Mouse (Mus musculus) C2C12 (cell line): ENCODE measurements at regions not wholly inside any gene's neighbourhood (a gene's known extent, or its start where the extent isn't known, plus 50 kb on each side); places are given as distances from the start of the nearest gene placed in this dataset.
"Not testable (repeated sequence)": the region's sequence is repeated elsewhere in the genome, so short reads cannot be mapped to it uniquely, and the experiment has no call there.

Source experiments
- H3K27me3 ChIP-seq: one replicate; pipeline ENCODE4 v1.6.1; 2011; ENCODE audit not compliant: control insufficient read depth, insufficient read depth, insufficient read length
- H3K36me3 ChIP-seq: one replicate; pipeline ENCODE4 v1.6.1; 2011; ENCODE audit not compliant: control insufficient read depth, insufficient read depth
- H3K4me3 ChIP-seq: one replicate; pipeline ENCODE4 v1.5.1; 2011; ENCODE audit warnings: mild to moderate bottlenecking, control low read depth; ENCODE audit not compliant: poor library complexity, insufficient read depth, severe bottlenecking
- H3K79me2 ChIP-seq: one replicate; pipeline ENCODE4 v1.6.1; 2011; ENCODE audit not compliant: control insufficient read depth, insufficient read depth
- H3K79me3 ChIP-seq: one replicate; pipeline ENCODE4 v1.6.1; 2011; ENCODE audit warnings: low read depth, control low read depth
- H3ac ChIP-seq: one replicate; pipeline ENCODE3; 2011; ENCODE audit warnings: low read depth; ENCODE audit not compliant: control insufficient read depth, insufficient read length
- CEBPB ChIP-seq: IDR thresholded peaks from one replicate; pipeline ENCODE4 v1.6.1; 2011; ENCODE audit warnings: low read depth, mild to moderate bottlenecking, control low read depth, moderate library complexity
- CTCF ChIP-seq: IDR thresholded peaks from one replicate; pipeline ENCODE4 v1.5.1; 2011; ENCODE audit not compliant: control insufficient read depth, insufficient read depth, insufficient read length
- FOSL1 ChIP-seq: IDR thresholded peaks from one replicate; pipeline ENCODE4 v1.8.0; 2011; ENCODE audit warnings: mild to moderate bottlenecking, low read length; ENCODE audit not compliant: poor library complexity, insufficient read depth, severe bottlenecking
- MAX ChIP-seq: IDR thresholded peaks from one replicate; pipeline ENCODE4 v1.6.1; 2011; ENCODE audit warnings: mild to moderate bottlenecking, control low read depth
- MYOD1 ChIP-seq: IDR thresholded peaks from one replicate; pipeline ENCODE4 v1.6.1; 2011; ENCODE audit warnings: low read depth; ENCODE audit not compliant: control insufficient read depth, insufficient read length
- MYOG ChIP-seq: IDR thresholded peaks from one replicate; pipeline ENCODE4 v1.6.1; 2011; ENCODE audit not compliant: control insufficient read depth, insufficient read length; ENCODE audit errors: extremely low read depth
- USF1 ChIP-seq: IDR thresholded peaks from one replicate; pipeline ENCODE4 v1.6.1; 2011; ENCODE audit warnings: low read depth, mild to moderate bottlenecking, control low read depth, moderate library complexity

- TF ChIP-seq FOSL1, result peak; percentile 92
- TF ChIP-seq MAX, result peak; percentile 75
- TF ChIP-seq MYOG, result no peak
- no peak for TF ChIP-seq USF1
- TF ChIP-seq CTCF, result no peak
- TF ChIP-seq MYOD1, result peak; percentile 60
- TF ChIP-seq CEBPB, result peak; percentile 92
- Histone ChIP-seq H3K27me3 (no peaks in the 10 kb centered on the region), H3K36me3 (no peaks in the 10 kb centered on the region), H3ac (no peak overlapping the region), H3K79me2 (no peaks in the 10 kb centered on the region), H3K79me3 (no peaks in the 10 kb centered on the region), H3K4me3 (no peak overlapping the region)
Observed at GRCm38 (mm10) chr17:29434074-29434944, 56.2 kb upstream of the Pim1 start.

GRCm38 (mm10) chr17:29435345-29436006 lies 55.1 kb upstream of the Pim1 start:
- Histone ChIP-seq H3K79me2 (no peaks in the 10 kb centered on the region), H3K4me3 (no peak overlapping the region), H3ac (no peak overlapping the region), H3K27me3 (no peaks in the 10 kb centered on the region), H3K36me3 (no peaks in the 10 kb centered on the region), H3K79me3 (no peaks in the 10 kb centered on the region)
- TF ChIP-seq MYOD1 (no peak), FOSL1 (no peak), CEBPB (no peak), USF1 (no peak), MYOG (no peak), MAX (no peak), CTCF (no peak)

DNA sequence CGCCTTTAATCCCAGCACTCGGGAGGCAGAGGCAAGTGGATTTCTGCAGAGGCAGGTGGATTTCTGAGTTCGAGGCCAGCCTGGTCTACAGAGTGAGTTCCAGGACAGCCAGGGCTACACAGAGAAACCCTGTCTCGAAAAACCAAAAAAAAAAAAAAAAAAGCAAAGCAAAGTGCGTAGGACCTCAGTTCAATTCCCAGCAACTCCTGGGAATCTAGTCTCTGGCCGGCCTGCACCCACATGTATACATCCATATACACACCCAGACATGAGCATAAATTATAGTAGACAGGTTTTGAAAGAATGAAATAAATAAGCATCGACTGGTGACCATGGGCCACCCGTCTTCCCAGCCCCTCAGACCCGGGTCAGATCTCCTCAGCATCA lies 54.1 kb upstream of the Pim1 start:
- not testable (repeated sequence) for H3K79me3 ChIP-seq, H3K27me3 ChIP-seq, H3K79me2 ChIP-seq, H3K4me3 ChIP-seq, H3K36me3 ChIP-seq
- H3ac ChIP-seq, result peak overlapping the region; percentile 28

DNA sequence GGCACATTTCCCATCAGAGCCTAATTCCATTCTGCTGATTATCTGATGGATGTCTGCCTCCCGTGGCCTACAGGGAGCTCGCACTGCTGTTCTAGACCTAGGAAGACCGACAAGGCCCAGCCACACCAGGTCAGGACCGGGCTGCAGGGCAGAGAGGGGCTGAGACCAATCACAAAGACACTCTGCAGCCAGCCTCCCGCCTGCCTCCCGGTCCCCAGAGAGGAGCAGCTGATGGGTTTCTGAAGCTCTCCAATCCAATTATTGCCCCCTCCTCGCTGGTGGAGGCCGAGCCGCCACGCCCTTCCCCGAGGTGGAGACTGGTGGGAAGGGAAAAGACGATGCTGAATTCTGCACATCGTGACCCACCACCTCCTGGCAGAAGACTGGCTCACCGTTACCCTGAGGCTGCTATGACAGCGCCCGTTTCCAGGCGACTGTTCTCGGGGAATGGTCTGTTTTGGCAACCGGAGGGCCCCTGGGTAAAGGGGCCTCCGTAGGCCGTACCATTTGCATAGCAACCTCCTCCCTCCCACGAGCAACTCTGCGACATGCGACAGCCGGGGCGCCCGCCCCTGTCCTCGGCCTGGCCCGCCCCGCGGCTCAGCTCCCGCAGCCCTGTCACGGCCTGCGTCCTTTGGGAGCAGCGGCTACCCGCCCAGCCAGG lies 53.5 kb upstream of the Pim1 start:
- Histone ChIP-seq H3K79me3 (no peaks in the 10 kb centered on the region), H3K27me3 (no peaks in the 10 kb centered on the region), H3K79me2 (no peaks in the 10 kb centered on the region), H3K36me3 (no peaks in the 10 kb centered on the region), H3ac (peak overlapping the region; percentile 28), H3K4me3 (no peak overlapping the region)
- TF ChIP-seq CEBPB (no peak), MAX (no peak), FOSL1 (no peak), MYOD1 (no peak), CTCF (no peak), USF1 (no peak), MYOG (no peak)

- H3K27me3 ChIP-seq, result no peaks in the 10 kb centered on the region
- no peaks in the 10 kb centered on the region for H3K36me3 ChIP-seq
- no peak for TF ChIP-seq MYOD1
- no peak for TF ChIP-seq USF1
- TF ChIP-seq CTCF, result no peak
- TF ChIP-seq FOSL1, result no peak
- peak; percentile 91 for TF ChIP-seq MAX
- peak; percentile 9 for TF ChIP-seq CEBPB
- TF ChIP-seq MYOG, result no peak
Observed at GRCm38 (mm10) chr17:29437535-29438324, 52.8 kb upstream of the Pim1 start.

More at GRCm38 (mm10) chr17:29437535-29438324, 52.8 kb upstream of the Pim1 start:
- no peaks in the 10 kb centered on the region for H3K79me3 ChIP-seq
- H3ac ChIP-seq, result no peak overlapping the region
- no peak overlapping the region for H3K4me3 ChIP-seq
- H3K79me2 ChIP-seq, result no peaks in the 10 kb centered on the region
